Mouse (Mus musculus) midbrain, embryonic 14.5 days (tissue): Measurements from ENCODE around the gene Cenpw. TPM values are rescaled to one million over a fixed set of nuclear protein-coding genes. Genes with fewer than 3 reads are reported as not detected.

Source experiments
- ATAC-seq: fragments of 200-750 bp; cut with Nextera tagmentation; 2 replicates; pipeline ENCODE4 v1.8.0; 2017; ENCODE audit warnings: moderate number of reproducible peaks, moderate library complexity; ENCODE audit not compliant: low FRiP score, low TSS enrichment
- DNase-seq: peaks from one replicate; pipeline ENCODE4 v3.0.0-alpha.2; 2015
- H3K27ac ChIP-seq: fragments of 300-500 bp; sonication (generic); replicated peaks from 2 replicates; pipeline ENCODE4 v1.5.1; 2014; ENCODE audit warnings: mild to moderate bottlenecking, low read depth, low read length, moderate library complexity
- H3K27me3 ChIP-seq: fragments of 300-500 bp; sonication (generic); 2 replicates; pipeline ENCODE4 v1.6.1; 2014; ENCODE audit warnings: low read length, control low read depth, mixed read lengths; ENCODE audit not compliant: control insufficient read depth, insufficient read depth
- H3K36me3 ChIP-seq: fragments of 300-500 bp; sonication (generic); 2 replicates; pipeline ENCODE4 v1.6.1; 2014; ENCODE audit warnings: low read length, control low read depth; ENCODE audit not compliant: control insufficient read depth, insufficient read depth
- H3K4me1 ChIP-seq: fragments of 300-500 bp; sonication (generic); 2 replicates; pipeline ENCODE4 v1.6.1; 2014; ENCODE audit warnings: mild to moderate bottlenecking, antibody characterized with exemption, low read length, control low read depth; ENCODE audit not compliant: control insufficient read depth, insufficient read depth
- H3K4me2 ChIP-seq: fragments of 300-500 bp; sonication (generic); 2 replicates; pipeline ENCODE4 v1.6.1; 2014; ENCODE audit warnings: mild to moderate bottlenecking, low read length, moderate library complexity
- H3K4me3 ChIP-seq: fragments of 300-500 bp; sonication (generic); replicated peaks from 2 replicates; pipeline ENCODE4 v1.5.1; 2014; ENCODE audit warnings: low read depth, low read length
- H3K9ac ChIP-seq: fragments of 300-500 bp; sonication (generic); replicated peaks from 2 replicates; pipeline ENCODE4 v1.6.1; 2014; ENCODE audit warnings: mild to moderate bottlenecking, low read length, moderate library complexity
- H3K9me3 ChIP-seq: fragments of 300-500 bp; sonication (generic); 2 replicates; pipeline ENCODE4 v1.6.1; 2016; ENCODE audit warnings: low read length, control low read depth, mixed read lengths; ENCODE audit not compliant: control insufficient read depth
- WGBS: fragments of 180-500 bp; shearing (Covaris S2); extraction: QIAGEN DNeasy Blood & Tissue Kit; methylation state at CpG from one replicate; pipeline ENCODE4 v1.1.7; 2014; 5-methylcytosine and 5-hydroxymethylcytosine counted together
- polyA plus RNA-seq: library from polyadenylated mRNA; unstranded; fragments of >200 nt; fragmentation: Nextera tagmentation; extraction: Ambion mirVana; gene quantifications from 2 replicates; pipeline ENCODE4 v1.2.1, GENCODE M21; 2014

Cenpw gene
- 16.2 and 16.9 TPM in 2 replicates for polyA plus RNA-seq

GRCm38 (mm10) chr10:30199916-30200826, at the start of gene Cenpw:
Gene Cenpw (minus strand): TSS chr10:30200560.
- peak within 1 kb of the TSS; percentile 63 for H3K4me3 ChIP-seq
- DNase-seq (peak; percentile 94), ATAC-seq (peak; percentile 100)
- no peak within 1 kb of the TSS for H3K27ac ChIP-seq
- H3K36me3 ChIP-seq, result no peaks in the 10 kb centered on the region
- peak within 1 kb of the TSS; percentile 52 for H3K9ac ChIP-seq
- peak within 1 kb of the TSS; percentile 76 for H3K4me2 ChIP-seq
- no peaks in the 10 kb centered on the region for H3K4me1 ChIP-seq
- no peaks in the 10 kb centered on the region for H3K9me3 ChIP-seq
- WGBS, result under 1% methylated on average over 55 of the region's 55 CpGs
- no peaks in the 10 kb centered on the region for H3K27me3 ChIP-seq

- no peaks in the 10 kb centered on the region for H3K9me3 ChIP-seq
- no peaks in the 10 kb centered on the region for H3K27me3 ChIP-seq
- WGBS, result 79% methylated on average over 3 of the region's 3 CpGs
- no peak overlapping the region for H3K9ac ChIP-seq
- no peaks in the 10 kb centered on the region for H3K36me3 ChIP-seq
- no peak for ATAC-seq
- no peaks in the 10 kb centered on the region for H3K4me1 ChIP-seq
- no peak for DNase-seq
- H3K27ac ChIP-seq, result no peak overlapping the region
- H3K4me3 ChIP-seq, result no peak overlapping the region
- H3K4me2 ChIP-seq, result no peak overlapping the region
Measured at GRCm38 (mm10) chr10:30249654-30250053, 49.3 kb upstream of the Cenpw start.

GRCm38 (mm10) chr10:30199501-30199900, 859 bp downstream of the Cenpw start:
- no peaks in the 10 kb centered on the region for H3K4me1 ChIP-seq
- no peak for ATAC-seq

GRCm38 (mm10) chr10:30167700-30168099, 32.7 kb downstream of the Cenpw start:
- DNase-seq (no peak), ATAC-seq (no peak)
- no peak overlapping the region for H3K27ac ChIP-seq
- H3K27me3 ChIP-seq, result no peaks in the 10 kb centered on the region
- H3K4me3 ChIP-seq, result no peak overlapping the region
- H3K4me1 ChIP-seq, result no peaks in the 10 kb centered on the region
- H3K4me2 ChIP-seq, result no peak overlapping the region
- H3K36me3 ChIP-seq, result no peaks in the 10 kb centered on the region
- H3K9ac ChIP-seq, result no peak overlapping the region
- WGBS, result 93% methylated on average over 4 of the region's 4 CpGs
- no peaks in the 10 kb centered on the region for H3K9me3 ChIP-seq

More at GRCm38 (mm10) chr10:30199501-30199900, 859 bp downstream of the Cenpw start:
- no peaks in the 10 kb centered on the region for H3K36me3 ChIP-seq
- H3K4me3 ChIP-seq, result peak overlapping the region; percentile 63
- H3K9me3 ChIP-seq, result no peaks in the 10 kb centered on the region
- 68% methylated on average over 5 of the region's 5 CpGs for WGBS
- no peak overlapping the region for H3K9ac ChIP-seq
- no peaks in the 10 kb centered on the region for H3K27me3 ChIP-seq
- H3K27ac ChIP-seq, result no peak overlapping the region
- peak; percentile 1 for DNase-seq
- peak overlapping the region; percentile 76 for H3K4me2 ChIP-seq
